Mouse (Mus musculus): Measurements from ENCODE around the gene RPS10-NUDT3. TPM values are rescaled to one million over a fixed set of nuclear protein-coding genes. Genes with fewer than 3 reads are reported as not detected.

Gene RPS10-NUDT3
- polyA plus RNA-seq, 1 experiment, result 0.16 TPM

DNA sequence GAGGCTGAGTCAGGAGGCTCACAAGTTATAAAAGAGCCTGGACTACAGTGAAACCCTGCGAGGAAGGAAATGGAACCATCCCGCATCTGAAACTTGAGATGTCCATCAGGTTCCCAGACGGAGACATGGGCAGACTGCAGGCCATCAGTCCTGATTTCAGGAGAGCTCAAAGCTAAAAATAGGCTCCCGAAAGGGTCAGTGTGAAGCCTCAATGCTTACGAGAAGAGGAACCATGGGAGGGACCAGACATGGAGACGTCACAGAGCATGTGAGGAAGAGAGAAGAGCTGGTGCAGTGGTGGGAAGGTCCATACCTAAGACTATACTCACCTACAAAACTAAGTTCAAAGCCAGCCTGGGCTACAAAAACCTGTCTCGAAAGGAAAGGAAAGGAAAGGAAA, 19.6 kb downstream of the RPS10-NUDT3 start:
- no peak for DNase-seq
- TF ChIP-seq POLR2A (IDR thresholded peaks at IDR 0.05; ENCODE audit: borderline replicate concordance, insufficient read depth, low read length) (no peak), CTCF (IDR thresholded peaks at IDR 0.05; ENCODE audit: borderline replicate concordance, insufficient read depth, low read depth, low read length) (no peak)
- 24% methylated on average over 7 of the region's 7 CpGs for WGBS
- H3K27me3 ChIP-seq (ENCODE audit: control insufficient read depth, insufficient read depth, low read length), result no peaks in the 10 kb centered on the region
- peaks cover 56% of the 10 kb centered on the region for H3K4me1 ChIP-seq (ENCODE audit: control insufficient read depth, insufficient read depth, low read length)
- no peak overlapping the region for H3K27ac ChIP-seq (ENCODE audit: insufficient read depth, low read length)
- H3K4me3 ChIP-seq (replicated peaks; ENCODE audit: insufficient read depth, low read depth, low read length), result no peak overlapping the region

- H3K27ac ChIP-seq (ENCODE audit: insufficient read depth, low read length), result peak overlapping the region; percentile 62
- no peak overlapping the region for H3K4me3 ChIP-seq (replicated peaks; ENCODE audit: insufficient read depth, low read depth, low read length)
- H3K27me3 ChIP-seq (ENCODE audit: control insufficient read depth, insufficient read depth, low read length), result no peaks in the 10 kb centered on the region
- DNase-seq, result peak in 1 of 2 experiments; percentile 58
- peaks cover 61% of the 10 kb centered on the region for H3K4me1 ChIP-seq (ENCODE audit: control insufficient read depth, insufficient read depth, low read length)
- TF ChIP-seq CTCF (IDR thresholded peaks at IDR 0.05; ENCODE audit: borderline replicate concordance, insufficient read depth, low read depth, low read length) (no peak), POLR2A (IDR thresholded peaks at IDR 0.05; ENCODE audit: borderline replicate concordance, insufficient read depth, low read length) (no peak)
- WGBS, result 7% methylated on average over 4 of the region's 4 CpGs
Measured at GRCm38 (mm10) chr17:27613016-27613415, 22.0 kb downstream of the RPS10-NUDT3 start.

DNA sequence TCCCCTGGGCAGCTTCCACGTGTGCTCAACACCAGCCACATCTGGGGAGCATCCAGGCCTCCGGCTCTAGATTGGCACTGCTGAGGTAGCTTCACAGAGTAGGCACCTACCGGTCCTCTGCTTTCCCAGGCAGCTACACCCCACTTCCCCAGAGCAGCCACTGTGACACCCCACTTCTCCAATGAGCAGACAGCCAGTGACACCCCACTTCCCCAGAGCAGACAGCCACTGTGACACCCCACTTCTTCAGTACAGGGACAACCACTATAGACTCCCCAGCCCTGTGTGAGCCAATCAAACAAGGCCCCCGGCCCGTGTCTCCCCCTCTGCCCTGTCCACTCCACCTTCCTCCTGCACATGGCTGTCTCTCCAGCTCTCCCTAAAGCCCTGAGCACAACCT, 23.0 kb downstream of the RPS10-NUDT3 start:
- Histone ChIP-seq H3K27ac (ENCODE audit: insufficient read depth, low read length) (peak overlapping the region; percentile 47), H3K4me3 (replicated peaks; ENCODE audit: insufficient read depth, low read depth, low read length) (no peak overlapping the region), H3K27me3 (ENCODE audit: control insufficient read depth, insufficient read depth, low read length) (no peaks in the 10 kb centered on the region), H3K4me1 (ENCODE audit: control insufficient read depth, insufficient read depth, low read length) (peaks cover 60% of the 10 kb centered on the region)
- 59% methylated on average over 5 of the region's 5 CpGs for WGBS
- DNase-seq, result no peak
- no peak for TF ChIP-seq CTCF (IDR thresholded peaks at IDR 0.05; ENCODE audit: borderline replicate concordance, insufficient read depth, low read depth, low read length)
- no peak for TF ChIP-seq POLR2A (IDR thresholded peaks at IDR 0.05; ENCODE audit: borderline replicate concordance, insufficient read depth, low read length)

- no peaks in the 10 kb centered on the region for H3K27me3 ChIP-seq (ENCODE audit: control insufficient read depth, insufficient read depth, low read length)
- DNase-seq, result no peak
- no peak for TF ChIP-seq CTCF (IDR thresholded peaks at IDR 0.05; ENCODE audit: borderline replicate concordance, insufficient read depth, low read depth, low read length)
- TF ChIP-seq POLR2A (IDR thresholded peaks at IDR 0.05; ENCODE audit: borderline replicate concordance, insufficient read depth, low read length), result no peak
- peaks cover 60% of the 10 kb centered on the region for H3K4me1 ChIP-seq (ENCODE audit: control insufficient read depth, insufficient read depth, low read length)
- H3K27ac ChIP-seq (ENCODE audit: insufficient read depth, low read length), result peak overlapping the region; percentile 47
- H3K4me3 ChIP-seq (replicated peaks; ENCODE audit: insufficient read depth, low read depth, low read length), result no peak overlapping the region
- WGBS, result 47% methylated on average over 3 of the region's 3 CpGs
Measured at GRCm38 (mm10) chr17:27611519-27611884, 23.5 kb downstream of the RPS10-NUDT3 start.

GRCm38 (mm10) chr17:27610679-27611518, 24.1 kb downstream of the RPS10-NUDT3 start:
- TF ChIP-seq POLR2A (IDR thresholded peaks at IDR 0.05; ENCODE audit: borderline replicate concordance, insufficient read depth, low read length) (no peak), CTCF (IDR thresholded peaks at IDR 0.05; ENCODE audit: borderline replicate concordance, insufficient read depth, low read depth, low read length) (no peak)
- H3K4me3 ChIP-seq (replicated peaks; ENCODE audit: insufficient read depth, low read depth, low read length), result no peak overlapping the region
- H3K27me3 ChIP-seq (ENCODE audit: control insufficient read depth, insufficient read depth, low read length), result no peaks in the 10 kb centered on the region
- 44% methylated on average over 10 of the region's 10 CpGs for WGBS
- peak overlapping the region; percentile 63 for H3K27ac ChIP-seq (ENCODE audit: insufficient read depth, low read length)
- peak in 1 of 2 experiments; percentile 47 for DNase-seq
- H3K4me1 ChIP-seq (ENCODE audit: control insufficient read depth, insufficient read depth, low read length), result peaks cover 64% of the 10 kb centered on the region

DNA sequence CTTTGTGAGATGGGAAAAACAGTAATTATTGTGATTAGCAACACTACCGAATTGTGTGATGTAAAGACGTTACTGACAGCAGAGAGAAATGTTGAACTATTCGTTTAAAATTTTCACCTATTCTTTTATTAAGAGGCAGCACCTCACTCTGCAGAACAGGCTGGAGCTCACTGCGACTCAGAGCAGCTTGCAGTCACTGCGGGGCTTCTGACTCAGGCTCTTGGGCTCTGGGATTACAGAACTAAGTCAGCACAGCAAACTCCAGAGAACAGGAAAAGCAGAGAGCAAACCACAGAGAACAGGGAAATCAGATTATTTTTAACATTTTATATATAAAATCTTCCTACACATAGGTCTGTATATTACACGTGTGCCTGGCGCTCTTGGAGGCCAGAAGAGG, 25.4 kb downstream of the RPS10-NUDT3 start:
- H3K27ac ChIP-seq (ENCODE audit: insufficient read depth, low read length), result peak overlapping the region; percentile 63; the same call in 1 of the 2 replicates
- DNase-seq, result peak in 1 of 2 experiments; percentile 66
- H3K4me1 ChIP-seq (ENCODE audit: control insufficient read depth, insufficient read depth, low read length), result peaks cover 65% of the 10 kb centered on the region
- no peak overlapping the region for H3K4me3 ChIP-seq (replicated peaks; ENCODE audit: insufficient read depth, low read depth, low read length)
- H3K27me3 ChIP-seq (ENCODE audit: control insufficient read depth, insufficient read depth, low read length), result no peaks in the 10 kb centered on the region
- TF ChIP-seq POLR2A (IDR thresholded peaks at IDR 0.05; ENCODE audit: borderline replicate concordance, insufficient read depth, low read length) (no peak), CTCF (IDR thresholded peaks at IDR 0.05; ENCODE audit: borderline replicate concordance, insufficient read depth, low read depth, low read length) (no peak)
- 34% methylated on average over 7 of the region's 7 CpGs for WGBS

- TF ChIP-seq POLR2A (IDR thresholded peaks at IDR 0.05; ENCODE audit: borderline replicate concordance, insufficient read depth, low read length) (no peak), CTCF (IDR thresholded peaks at IDR 0.05; ENCODE audit: borderline replicate concordance, insufficient read depth, low read depth, low read length) (no peak)
- peak overlapping the region; percentile 70 for H3K27ac ChIP-seq (ENCODE audit: insufficient read depth, low read length)
- 24% methylated on average over 21 of the region's 21 CpGs for WGBS
- H3K4me1 ChIP-seq (ENCODE audit: control insufficient read depth, insufficient read depth, low read length), result peaks cover 59% of the 10 kb centered on the region
- no peaks in the 10 kb centered on the region for H3K27me3 ChIP-seq (ENCODE audit: control insufficient read depth, insufficient read depth, low read length)
- DNase-seq, result peak; percentile 65 to 70
- H3K4me3 ChIP-seq (replicated peaks; ENCODE audit: insufficient read depth, low read depth, low read length), result no peak overlapping the region
Measured at GRCm38 (mm10) chr17:27603522-27604234, 31.3 kb downstream of the RPS10-NUDT3 start.
